Mouse (Mus musculus) E14TG2a.4 (cell line): ENCODE measurements at regions not wholly inside any gene's neighbourhood (a gene's known extent, or its start where the extent isn't known, plus 50 kb on each side); places are given as distances from the start of the nearest gene placed in this dataset.

Source experiments
- CTCF ChIP-seq: conservative IDR thresholded peaks from 2 replicates; pipeline ENCODE4 v1.5.1; 2014; ENCODE audit warnings: low read length
- POU5F1 ChIP-seq: IDR thresholded peaks from 2 replicates; pipeline ENCODE4 v1.6.1; 2014; ENCODE audit warnings: low read length, borderline replicate concordance

DNA sequence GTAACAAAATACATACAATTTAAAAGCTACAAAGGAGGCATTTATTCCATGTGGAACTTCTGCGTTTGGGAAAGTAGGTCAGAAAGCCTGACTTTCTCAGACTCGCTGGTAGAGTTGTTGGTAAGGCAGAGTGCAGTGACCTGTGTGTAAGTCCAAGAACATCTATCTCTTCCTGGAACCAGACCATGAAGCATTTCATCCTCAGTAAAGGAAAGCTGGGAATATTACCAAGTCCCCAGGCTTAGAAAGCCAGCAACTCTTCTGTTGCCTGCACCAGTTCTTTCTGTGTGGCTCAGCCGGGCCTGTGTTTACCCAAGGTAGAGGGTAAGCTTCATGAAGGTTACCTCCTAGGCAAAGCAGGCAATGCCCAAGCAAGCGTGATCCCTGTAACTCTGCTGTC lies 207.0 kb upstream of the Mctp2 start:
- TF ChIP-seq CTCF (no peak), POU5F1 (no peak)
